Mouse (Mus musculus) MEL (cell line): ENCODE measurements around the gene Rgr. TPM values are rescaled to one million over a fixed set of nuclear protein-coding genes. Genes with fewer than 3 reads are reported as not detected.

Experiments used
- DNase-seq: peaks from one replicate; pipeline ENCODE4 v3.0.0; 2011; ENCODE audit warnings: low read depth, low spot score
- H3K27ac ChIP-seq: 2 replicates; pipeline ENCODE4 v1.5.1; 2012; ENCODE audit warnings: low read depth, mild to moderate bottlenecking, control low read depth, low read length, moderate library complexity; ENCODE audit not compliant: control insufficient read depth
- H3K27me3 ChIP-seq, 2 experiments: fragments of 150-350 bp in 1 of 2; sonication (generic) in 1 of 2; 2 replicates each; pipeline ENCODE4 v1.6.1; 2012; ENCODE audit warnings: low read length in 2 of 2, mild to moderate bottlenecking in 2 of 2, improper control_type of control experiment in 1 of 2, moderate library complexity in 1 of 2; ENCODE audit not compliant: insufficient read depth in 2 of 2, control insufficient read depth in 1 of 2
- H3K36me3 ChIP-seq, 2 experiments: 2 replicates each; pipeline ENCODE4 v1.6.1; 2012 to 2014; ENCODE audit warnings: low read length in 2 of 2, improper control_type of control experiment in 1 of 2, inconsistent platforms in 1 of 2, mild to moderate bottlenecking in 1 of 2; ENCODE audit not compliant: insufficient read depth in 2 of 2, control insufficient read depth in 1 of 2
- H3K4me1 ChIP-seq, 2 experiments: fragments of 150-350 bp in 1 of 2; sonication (generic) in 1 of 2; 2 replicates each; pipeline ENCODE4 v1.6.1; 2012; ENCODE audit warnings: low read length in 2 of 2, improper control_type of control experiment in 1 of 2, mild to moderate bottlenecking in 1 of 2; ENCODE audit not compliant: insufficient read depth in 2 of 2, control insufficient read depth in 1 of 2
- H3K4me3 ChIP-seq, 2 experiments: fragments of 150-350 bp in 1 of 2; sonication (generic) in 1 of 2; 2 replicates each; pipeline ENCODE4 v1.5.1; 2012; ENCODE audit warnings: low read depth in 2 of 2, low read length in 2 of 2, mild to moderate bottlenecking in 2 of 2, moderate library complexity in 2 of 2, control low read depth in 1 of 2, improper control_type of control experiment in 1 of 2; ENCODE audit not compliant: control insufficient read depth in 1 of 2, insufficient read depth in 1 of 2
- H3K79me2 ChIP-seq: 2 replicates; pipeline ENCODE4 v1.6.1; 2012; ENCODE audit warnings: mild to moderate bottlenecking, low read length, moderate library complexity; ENCODE audit not compliant: control insufficient read depth, poor library complexity, insufficient read depth
- H3K9ac ChIP-seq: 2 replicates; pipeline ENCODE4 v1.6.1; 2012; ENCODE audit warnings: low read depth, mild to moderate bottlenecking, control low read depth, low read length, moderate library complexity; ENCODE audit not compliant: control insufficient read depth, poor library complexity, severe bottlenecking
- H3K9me3 ChIP-seq: fragments of 150-350 bp; sonication (generic); replicated peaks from 2 replicates; pipeline ENCODE4 v1.6.1; 2012; ENCODE audit warnings: mild to moderate bottlenecking, low read length, improper control_type of control experiment, moderate library complexity; ENCODE audit not compliant: insufficient read depth
- BHLHE40 ChIP-seq: IDR thresholded peaks from 2 replicates; pipeline ENCODE4 v1.6.1; 2012; ENCODE audit warnings: low read depth, mild to moderate bottlenecking, inconsistent platforms, low read length, improper control_type of control experiment, borderline replicate concordance
- CHD1 ChIP-seq: IDR thresholded peaks from 2 replicates; pipeline ENCODE4 v1.6.1; 2012; ENCODE audit warnings: low read depth, mild to moderate bottlenecking, inconsistent platforms, low read length, improper control_type of control experiment
- CHD2 ChIP-seq: IDR thresholded peaks from 2 replicates; pipeline ENCODE4 v1.6.1; 2011; ENCODE audit warnings: low read length, improper control_type of control experiment
- ELF1 ChIP-seq: IDR thresholded peaks from 2 replicates; pipeline ENCODE4 v1.6.1; 2014; ENCODE audit warnings: low read depth, mild to moderate bottlenecking, inconsistent platforms, low read length, improper control_type of control experiment, moderate library complexity
- EP300 ChIP-seq, 2 experiments: IDR thresholded peaks; 2 replicates each; pipeline ENCODE4 v1.6.1; 2011; ENCODE audit warnings: improper control_type of control experiment in 2 of 2, low read length in 2 of 2, low read depth in 1 of 2, mild to moderate bottlenecking in 1 of 2
- GABPA ChIP-seq: IDR thresholded peaks from 2 replicates; pipeline ENCODE4 v1.6.1; 2012; ENCODE audit warnings: low read depth, mild to moderate bottlenecking, inconsistent platforms, low read length, improper control_type of control experiment, moderate library complexity
- JUND ChIP-seq: IDR thresholded peaks from 2 replicates; pipeline ENCODE4 v1.6.1; 2011; ENCODE audit warnings: low read depth, mild to moderate bottlenecking, improper control_type of control experiment, low read length
- KAT2A ChIP-seq: conservative IDR thresholded peaks from 2 replicates; pipeline ENCODE4 v1.6.1; 2012; ENCODE audit warnings: low read depth, low read length, improper control_type of control experiment, inconsistent platforms
- MAFK ChIP-seq: IDR thresholded peaks from 2 replicates; pipeline ENCODE4 v1.6.1; 2011; ENCODE audit warnings: low read depth, mild to moderate bottlenecking, low read length, improper control_type of control experiment, borderline replicate concordance
- MAZ ChIP-seq: IDR thresholded peaks from 2 replicates; pipeline ENCODE4 v1.6.1; 2012; ENCODE audit warnings: low read depth, mild to moderate bottlenecking, inconsistent platforms, low read length, improper control_type of control experiment
- MEF2A ChIP-seq: IDR thresholded peaks from 2 replicates; pipeline ENCODE4 v1.6.1; 2014; ENCODE audit warnings: low read depth, mild to moderate bottlenecking, inconsistent platforms, low read length, improper control_type of control experiment; ENCODE audit not compliant: poor library complexity, insufficient replicate concordance, severe bottlenecking; ENCODE audit errors: extremely low read depth
- MXI1 ChIP-seq: IDR thresholded peaks from 2 replicates; pipeline ENCODE4 v1.6.1; 2011; ENCODE audit warnings: mild to moderate bottlenecking, low read depth, low read length, improper control_type of control experiment
- MYB ChIP-seq: IDR thresholded peaks from 2 replicates; pipeline ENCODE4 v1.6.1; 2011; ENCODE audit warnings: mild to moderate bottlenecking, low read depth, low read length, improper control_type of control experiment
- MYC ChIP-seq: IDR thresholded peaks from 2 replicates; pipeline ENCODE4 v1.6.1; 2011; ENCODE audit warnings: low read depth, mild to moderate bottlenecking, low read length, improper control_type of control experiment, moderate library complexity
- NELFE ChIP-seq: IDR thresholded peaks from 2 replicates; pipeline ENCODE4 v1.6.1; 2011; ENCODE audit warnings: low read depth, low read length, improper control_type of control experiment
- NRF1 ChIP-seq: IDR thresholded peaks from 2 replicates; pipeline ENCODE4 v1.6.1; 2014; ENCODE audit warnings: low read depth, mild to moderate bottlenecking, inconsistent platforms, low read length, improper control_type of control experiment, moderate library complexity; ENCODE audit not compliant: poor library complexity, insufficient read depth, severe bottlenecking
- POLR2A ChIP-seq, 2 experiments: IDR thresholded peaks; 2 replicates each; pipeline ENCODE4 v1.6.1; 2011 to 2012; ENCODE audit warnings: low read length in 2 of 2, mild to moderate bottlenecking in 2 of 2, control low read depth in 1 of 2, improper control_type of control experiment in 1 of 2, low read depth in 1 of 2, moderate library complexity in 1 of 2; ENCODE audit not compliant: control insufficient read depth in 1 of 2, insufficient read depth in 1 of 2, poor library complexity in 1 of 2
- RAD21 ChIP-seq: IDR thresholded peaks from 2 replicates; pipeline ENCODE4 v1.6.1; 2011; ENCODE audit warnings: mild to moderate bottlenecking, low read depth, low read length, improper control_type of control experiment
- TAL1 ChIP-seq: IDR thresholded peaks from 2 replicates; pipeline ENCODE4 v1.6.1; 2012; ENCODE audit warnings: mild to moderate bottlenecking, inconsistent platforms, low read length, moderate library complexity, mixed read lengths
- TCF12 ChIP-seq: IDR thresholded peaks from 2 replicates; pipeline ENCODE4 v1.6.1; 2014; ENCODE audit warnings: low read depth, mild to moderate bottlenecking, inconsistent platforms, low read length, improper control_type of control experiment, moderate library complexity
- UBTF ChIP-seq: IDR thresholded peaks from 2 replicates; pipeline ENCODE4 v1.6.1; 2012; ENCODE audit warnings: low read depth, mild to moderate bottlenecking, inconsistent platforms, low read length, improper control_type of control experiment, moderate library complexity, borderline replicate concordance; ENCODE audit not compliant: insufficient read depth
- ZC3H11A ChIP-seq: IDR thresholded peaks from 2 replicates; pipeline ENCODE4 v1.6.1; 2012; ENCODE audit warnings: low read depth, mild to moderate bottlenecking, inconsistent platforms, low read length, improper control_type of control experiment
- ZKSCAN1 ChIP-seq: IDR thresholded peaks from 2 replicates; pipeline ENCODE4 v1.6.1; 2012; ENCODE audit warnings: low read depth, mild to moderate bottlenecking, inconsistent platforms, low read length, improper control_type of control experiment, moderate library complexity
- ZNF384 ChIP-seq: IDR thresholded peaks from 2 replicates; pipeline ENCODE4 v1.6.1; 2012; ENCODE audit warnings: low read depth, mild to moderate bottlenecking, inconsistent platforms, low read length, improper control_type of control experiment
- polyA plus RNA-seq, 2 experiments: library from polyadenylated mRNA; stranded (reverse) in 1 of 2; unstranded in 1 of 2; fragments of >175 nt in 1 of 2; fragments of >200 nt in 1 of 2; gene quantifications; 2 replicates each; pipeline versions ENCODE4 v1.2.1 to v1.2.4; 2012; ENCODE audit warnings: low replicate concordance in 2 of 2, low read depth in 1 of 2; ENCODE audit not compliant: insufficient read length in 2 of 2, insufficient read depth in 1 of 2, missing spikeins in 1 of 2
- total RNA-seq: library from RNA; depleted of rRNA; stranded (reverse); fragments of 300-350 nt; gene quantifications from 2 replicates; pipeline ENCODE4 v1.2.3, GENCODE M21; 2012

The Rgr gene
- total and polyA plus RNA-seq, 3 experiments: not detected

DNA sequence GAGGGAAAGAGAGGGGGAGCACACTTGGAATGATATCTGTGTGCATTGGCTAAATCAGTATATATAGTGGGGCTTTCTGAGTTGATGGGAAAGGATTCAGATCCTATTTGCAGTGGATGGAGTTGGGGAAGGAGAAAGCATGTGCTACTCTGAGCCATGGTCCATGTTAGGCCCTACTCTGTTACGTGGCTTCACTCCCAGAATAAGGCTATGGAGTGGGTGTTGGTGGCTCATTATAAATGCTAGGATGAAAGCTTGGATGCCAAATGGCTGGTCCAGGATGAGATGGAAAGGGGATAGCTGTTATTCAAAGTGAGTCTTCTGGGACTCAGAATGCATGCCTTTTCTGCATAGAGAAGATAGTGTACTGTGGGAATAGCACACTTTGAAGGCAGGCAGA lies 32.0 kb upstream of the Rgr start:
- Histone ChIP-seq H3K9me3 (no peaks in the 10 kb centered on the region), H3K27me3 (no peaks in the 10 kb centered on the region), H3K79me2 (no peaks in the 10 kb centered on the region), H3K27ac (no peak overlapping the region), H3K36me3 (no peaks in the 10 kb centered on the region), H3K4me1 (no peaks in the 10 kb centered on the region), H3K4me3 (no peak overlapping the region), H3K9ac (no peak overlapping the region)
- DNase-seq: no peak
- TF ChIP-seq JUND (no peak), CHD2 (no peak), NELFE (no peak), MAZ (no peak), MYB (no peak), POLR2A (IDR thresholded peaks at IDR 0.05; ENCODE audit: control insufficient read depth in 1 of 2, insufficient read depth in 1 of 2, low read depth in 1 of 2, low read length in 2 of 2, poor library complexity in 1 of 2) (no peak), TCF12 (no peak), ZC3H11A (no peak), EP300 (IDR thresholded peaks at IDR 0.05; ENCODE audit: low read depth in 1 of 2, low read length in 2 of 2) (no peak), MEF2A (no peak), NRF1 (no peak), TAL1 (no peak), MAFK (no peak), GABPA (no peak)

DNA sequence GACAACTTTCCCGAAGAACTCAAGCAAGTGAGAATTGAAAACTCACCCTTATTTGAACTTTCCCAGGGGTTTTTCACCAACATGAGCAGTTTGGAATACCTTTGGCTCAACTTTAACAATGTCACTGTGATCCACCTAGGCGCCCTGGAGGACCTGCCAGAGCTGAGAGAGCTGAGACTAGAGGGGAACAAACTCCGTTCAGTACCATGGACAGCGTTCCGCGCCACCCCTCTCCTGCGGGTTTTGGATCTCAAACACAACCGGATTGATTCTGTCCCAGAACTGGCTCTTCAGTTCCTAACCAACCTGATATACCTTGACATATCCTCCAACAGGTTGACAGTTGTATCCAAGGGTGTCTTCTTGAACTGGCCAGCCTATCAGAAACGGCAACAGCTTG lies 19.8 kb upstream of the Rgr start:
- TF ChIP-seq NELFE: no peak
- TF ChIP-seq UBTF: no peak
- no peak for TF ChIP-seq JUND
- TF ChIP-seq ZKSCAN1: no peak
- no peak for TF ChIP-seq MAFK
- TF ChIP-seq TCF12: no peak
- no peak for TF ChIP-seq MAZ
- TF ChIP-seq ZNF384: no peak
- TF ChIP-seq MYB: no peak
- TF ChIP-seq MXI1: no peak
- TF ChIP-seq ELF1: no peak
- no peak for TF ChIP-seq ZC3H11A
- TF ChIP-seq TAL1: no peak
- TF ChIP-seq MYC: no peak
- no peak for TF ChIP-seq CHD1
- no peak for TF ChIP-seq KAT2A
- no peak for TF ChIP-seq RAD21
- no peak for TF ChIP-seq BHLHE40
- TF ChIP-seq, all 39 proteins: peak for 0
- Histone ChIP-seq H3K4me1 (no peaks in the 10 kb centered on the region), H3K27ac (no peak overlapping the region), H3K79me2 (no peaks in the 10 kb centered on the region), H3K4me3 (no peak overlapping the region), H3K27me3 (no peaks in the 10 kb centered on the region; a peak in 1 of 4 replicates), H3K9me3 (no peaks in the 10 kb centered on the region), H3K9ac (no peak overlapping the region), H3K36me3 (no peaks in the 10 kb centered on the region)
- DNase-seq: peak; percentile 36
